ENCODE assay signal across 8 mouse cellular contexts in genomic region chr11:58979183-58979582, GRCm38 (mm10). TPM values are rescaled to one million over a fixed set of nuclear protein-coding genes. Genes with fewer than 3 reads are reported as not detected.
DNase-seq lines count a peak whose midpoint lies in the region; ATAC-seq and TF ChIP-seq lines count a peak whose summit lies in the region.

No protein-coding gene starts in this region.

- H3K4me2 ChIP-seq in heart, embryonic 14.5 days (ENCODE audit: low read length), result peak overlapping the region; percentile 98

- H3K27ac ChIP-seq in heart, embryonic 14.5 days (replicated peaks in 1 of 2; ENCODE audit: control insufficient read depth in 1 of 2, insufficient read depth in 1 of 2, low read depth in 2 of 2, low read length in 2 of 2), result peak overlapping the region; percentile 39 to 78; a peak in 3 of 4 replicates
- H3K27ac ChIP-seq in ES-E14 (ENCODE audit: insufficient read depth, low read depth, low read length, poor library complexity, severe bottlenecking), result peak overlapping the region; percentile 29; the same call in 1 of the 2 replicates
- H3K27ac ChIP-seq in hindbrain, embryonic 10.5 days, result no peak overlapping the region
- H3K27ac ChIP-seq in midbrain, embryonic 10.5 days (replicated peaks), result no peak overlapping the region

- no peak for ATAC-seq in heart, embryonic 14.5 days (ENCODE audit: insufficient number of reproducible peaks, insufficient read depth, low FRiP score, low read depth)
- ATAC-seq in megakaryocyte-erythroid progenitor cell, adult 5-6 weeks (replicated peaks; ENCODE audit: low FRiP score, low TSS enrichment, poor library complexity, severe bottlenecking), result no peak

- intact Hi-C loops in heart, postnatal 10 days (cut with DNase I), result loop anchor here (2.0 kb wide), 1 partner anchor 16 kb away; no protein-coding TSS in a partner anchor

- H3K36me3 ChIP-seq in heart, embryonic 14.5 days (ENCODE audit: control insufficient read depth, insufficient read depth, low read length), result peaks cover 31% of the 10 kb centered on the region
- peaks cover 18% of the 10 kb centered on the region for H3K36me3 ChIP-seq in ES-E14 (ENCODE audit: control insufficient read depth, insufficient read depth, low read length, poor library complexity, severe bottlenecking)
- H3K36me3 ChIP-seq in hindbrain, embryonic 10.5 days, result peaks cover 47% of the 10 kb centered on the region
- H3K36me3 ChIP-seq in midbrain, embryonic 10.5 days, result peaks cover 46% of the 10 kb centered on the region

- in situ Hi-C loops in ES-E14 (cut with MboI; ENCODE audit: low sequenced_read_pairs in 2 of 2, unreplicated experiment in 2 of 2), result no loop called here

- no peaks in the 10 kb centered on the region for H3K27me3 ChIP-seq in heart, embryonic 14.5 days (ENCODE audit: control insufficient read depth, insufficient read depth, low read length)
- H3K27me3 ChIP-seq in hindbrain, embryonic 10.5 days (ENCODE audit: insufficient read depth, poor library complexity, severe bottlenecking), result no peaks in the 10 kb centered on the region
- H3K27me3 ChIP-seq in midbrain, embryonic 10.5 days (ENCODE audit: low read depth, poor library complexity, severe bottlenecking), result no peaks in the 10 kb centered on the region

- DNase-seq in heart, postnatal 10 days, result no peak
- DNase-seq in ES-E14 (ENCODE audit: low read depth, low spot score), result no peak
- DNase-seq in hindbrain, embryonic 10.5 days (ENCODE audit: low spot score), result no peak
- DNase-seq in midbrain, embryonic 10.5 days (ENCODE audit: low spot score), result no peak
- DNase-seq in urinary bladder, postnatal 14 days (ENCODE audit: low spot score), result no peak
- DNase-seq in thymus, postnatal 14 days, result no peak

- H3K9ac ChIP-seq in heart, embryonic 14.5 days (ENCODE audit: low read length), result peak overlapping the region; percentile 90
- peak overlapping the region; percentile 75 for H3K9ac ChIP-seq in ES-E14 (ENCODE audit: insufficient read depth, low read depth, low read length, poor library complexity, severe bottlenecking)

- whole genome bisulfite sequencing in heart, embryonic 14.5 days, result 53% methylated on average over 3 of the region's 3 CpGs
- 83% methylated on average over 3 of the region's 3 CpGs for WGBS in hindbrain, embryonic 10.5 days
- 83% methylated on average over 3 of the region's 3 CpGs for WGBS in midbrain, embryonic 10.5 days

- H3K4me3 ChIP-seq in heart, embryonic 14.5 days (ENCODE audit: control insufficient read depth in 1 of 2, insufficient read depth in 1 of 2, low read depth in 1 of 2, low read length in 2 of 2), result peak overlapping the region; percentile 87 to 92
- H3K4me3 ChIP-seq in ES-E14 (ENCODE audit: insufficient read depth in 1 of 2, low read depth in 1 of 2, low read length in 2 of 2, poor library complexity in 1 of 2, severe bottlenecking in 1 of 2), result peak overlapping the region; percentile 81 to 95
- peak overlapping the region; percentile 97 for H3K4me3 ChIP-seq in hindbrain, embryonic 10.5 days
- H3K4me3 ChIP-seq in midbrain, embryonic 10.5 days, result peak overlapping the region; percentile 95

- H3K4me1 ChIP-seq in heart, embryonic 14.5 days (ENCODE audit: control insufficient read depth in 2 of 2, insufficient read depth in 2 of 2, low read length in 2 of 2), result peaks cover 35 to 54% of the 10 kb centered on the region in 2 experiments
- H3K4me1 ChIP-seq in ES-E14 (ENCODE audit: control insufficient read depth in 2 of 2, insufficient read depth in 2 of 2, low read length in 2 of 2, poor library complexity in 1 of 2), result peaks cover 3 to 13% of the 10 kb centered on the region in 2 experiments; a peak in 3 of 4 replicates
- peaks cover 60% of the 10 kb centered on the region for H3K4me1 ChIP-seq in hindbrain, embryonic 10.5 days (replicated peaks)
- H3K4me1 ChIP-seq in midbrain, embryonic 10.5 days, result peaks cover 61% of the 10 kb centered on the region

- no peaks in the 10 kb centered on the region for H3K9me3 ChIP-seq in heart, embryonic 14.5 days (ENCODE audit: control insufficient read depth, low read length)
- no peaks in the 10 kb centered on the region for H3K9me3 ChIP-seq in ES-E14 (ENCODE audit: control insufficient read depth, insufficient read depth, low read depth, low read length)
- no peaks in the 10 kb centered on the region for H3K9me3 ChIP-seq in hindbrain, embryonic 10.5 days
- no peaks in the 10 kb centered on the region for H3K9me3 ChIP-seq in midbrain, embryonic 10.5 days (replicated peaks)

TF ChIP-seq in ES-E14, 5 proteins besides CTCF, POLR2A, EP300 and RAD21:
- TF ChIP-seq HCFC1 (IDR thresholded peaks at IDR 0.05; ENCODE audit: borderline replicate concordance, insufficient read depth, low read length) (no peak), ZNF384 (IDR thresholded peaks at IDR 0.05; ENCODE audit: low read depth, low read length) (no peak), ZC3H11A (IDR thresholded peaks at IDR 0.05; ENCODE audit: borderline replicate concordance, low read depth, low read length) (no peak), CHD2 (IDR thresholded peaks at IDR 0.05; ENCODE audit: low read depth, low read length) (no peak), MAFK (IDR thresholded peaks at IDR 0.05; ENCODE audit: insufficient read depth, low read depth, low read length) (no peak)

RNA-seq across cellular contexts. Expression of gene Trim11, which starts 1.3 kb away (rescaled TPM):
- 33.4 and 36.1 TPM in 2 replicates for polyA plus RNA-seq in heart, embryonic 14.5 days (2014; fragmentation: Nextera tagmentation; extraction: Ambion mirVana)
- total RNA-seq in heart, postnatal 10 days (2021), result 10 to 100 TPM; 19.9 to 20.8 TPM
- total RNA-seq in ES-E14 (2012; rRNA removed), result 29.6 and 47.4 TPM in 2 replicates
- 18.8 and 20.2 TPM in 2 replicates for polyA plus RNA-seq in hindbrain, embryonic 10.5 days (2016; fragmentation: Nextera tagmentation; extraction: Ambion mirVana)
- 17.7 and 19.3 TPM in 2 replicates for polyA plus RNA-seq in midbrain, embryonic 10.5 days (2016; fragmentation: Nextera tagmentation; extraction: Ambion mirVana)
- 22.7 and 28.2 TPM in 2 replicates for total RNA-seq in megakaryocyte-erythroid progenitor cell, adult 5-6 weeks (2014; fragmentation: Nextera tagmentation)
- total RNA-seq in megakaryocyte-erythroid progenitor cell, adult 5-6 weeks (2017), result 13.9 and 19.2 TPM in 2 replicates

RNA-seq across cellular contexts. Expression of gene Hist3h2a, which starts 24.7 kb away (rescaled TPM):
- polyA plus RNA-seq in heart, embryonic 14.5 days (2014; fragmentation: Nextera tagmentation; extraction: Ambion mirVana), result 34.0 and 40.8 TPM in 2 replicates
- 10 to 100 TPM; 33.2 to 36.7 TPM for total RNA-seq in heart, postnatal 10 days (2021)
- 161 and 194 TPM in 2 replicates for total RNA-seq in ES-E14 (2012; rRNA removed)
- 25.4 and 49.0 TPM in 2 replicates for polyA plus RNA-seq in hindbrain, embryonic 10.5 days (2016; fragmentation: Nextera tagmentation; extraction: Ambion mirVana)
- polyA plus RNA-seq in midbrain, embryonic 10.5 days (2016; fragmentation: Nextera tagmentation; extraction: Ambion mirVana), result 20.4 and 31.6 TPM in 2 replicates
- 29.7 and 39.9 TPM in 2 replicates for total RNA-seq in megakaryocyte-erythroid progenitor cell, adult 5-6 weeks (2014; fragmentation: Nextera tagmentation)
- 238 and 296 TPM in 2 replicates for total RNA-seq in megakaryocyte-erythroid progenitor cell, adult 5-6 weeks (2017)

RNA-seq across cellular contexts. Expression of gene Trim17, which starts 24.7 kb away (rescaled TPM):
- 0.11 and 0.47 TPM in 2 replicates for polyA plus RNA-seq in heart, embryonic 14.5 days (2014; fragmentation: Nextera tagmentation; extraction: Ambion mirVana)
- total RNA-seq in heart, postnatal 10 days (2021), result under 1 TPM; 0.12 to 0.22 TPM
- 0.40 and 0.74 TPM in 2 replicates for total RNA-seq in ES-E14 (2012; rRNA removed)
- polyA plus RNA-seq in hindbrain, embryonic 10.5 days (2016; fragmentation: Nextera tagmentation; extraction: Ambion mirVana), result 0.41 and 0.85 TPM in 2 replicates
- polyA plus RNA-seq in midbrain, embryonic 10.5 days (2016; fragmentation: Nextera tagmentation; extraction: Ambion mirVana), result 0.25 and 0.26 TPM in 2 replicates
- not detected in 2 replicates for total RNA-seq in megakaryocyte-erythroid progenitor cell, adult 5-6 weeks (2014; fragmentation: Nextera tagmentation)
- not detected in 2 replicates for total RNA-seq in megakaryocyte-erythroid progenitor cell, adult 5-6 weeks (2017)

RNA-seq across cellular contexts. Expression of gene Hist3h2ba, which starts 30.5 kb away (rescaled TPM):
- 8.9 and 16.0 TPM in 2 replicates for polyA plus RNA-seq in heart, embryonic 14.5 days (2014; fragmentation: Nextera tagmentation; extraction: Ambion mirVana)
- 10 to 100 TPM; 11.0 to 13.0 TPM for total RNA-seq in heart, postnatal 10 days (2021)
- 109 and 141 TPM in 2 replicates for total RNA-seq in ES-E14 (2012; rRNA removed)
- polyA plus RNA-seq in hindbrain, embryonic 10.5 days (2016; fragmentation: Nextera tagmentation; extraction: Ambion mirVana), result 39.0 and 115 TPM in 2 replicates
- polyA plus RNA-seq in midbrain, embryonic 10.5 days (2016; fragmentation: Nextera tagmentation; extraction: Ambion mirVana), result 34.1 and 69.6 TPM in 2 replicates
- 21.1 and 27.6 TPM in 2 replicates for total RNA-seq in megakaryocyte-erythroid progenitor cell, adult 5-6 weeks (2014; fragmentation: Nextera tagmentation)
- total RNA-seq in megakaryocyte-erythroid progenitor cell, adult 5-6 weeks (2017), result 6.3 and 6.5 TPM in 2 replicates

RNA-seq across cellular contexts. Expression of gene Rnf187, which starts 40.5 kb away (rescaled TPM):
- polyA plus RNA-seq in heart, embryonic 14.5 days (2014; fragmentation: Nextera tagmentation; extraction: Ambion mirVana), result 208 and 213 TPM in 2 replicates
- total RNA-seq in heart, postnatal 10 days (2021), result 100 to 1,000 TPM; 162 to 173 TPM
- 104 and 115 TPM in 2 replicates for total RNA-seq in ES-E14 (2012; rRNA removed)
- 297 and 381 TPM in 2 replicates for polyA plus RNA-seq in hindbrain, embryonic 10.5 days (2016; fragmentation: Nextera tagmentation; extraction: Ambion mirVana)
- 274 and 296 TPM in 2 replicates for polyA plus RNA-seq in midbrain, embryonic 10.5 days (2016; fragmentation: Nextera tagmentation; extraction: Ambion mirVana)
- total RNA-seq in megakaryocyte-erythroid progenitor cell, adult 5-6 weeks (2014; fragmentation: Nextera tagmentation), result 115 and 146 TPM in 2 replicates
- 101 and 108 TPM in 2 replicates for total RNA-seq in megakaryocyte-erythroid progenitor cell, adult 5-6 weeks (2017)

Comparison
In these comparisons a context has a peak if more than half of its experiments do, and no peak if none do; other contexts are left out.
1. H3K27ac ChIP-seq: peak in heart, embryonic 14.5 days (2 of 2) and ES-E14 (single experiment); none in hindbrain, embryonic 10.5 days (single experiment) and midbrain, embryonic 10.5 days (single experiment).
2. Peak in every context shown above with its lines, with median percentiles within 50 percentile points of each other: H3K4me3 ChIP-seq.